Mouse (Mus musculus) forebrain, embryonic 10.5 days (tissue): ENCODE data around the gene Prelp. TPM values are rescaled to one million over a fixed set of nuclear protein-coding genes. Genes with fewer than 3 reads are reported as not detected.
"Not testable (repeated sequence)": the region's sequence is repeated elsewhere in the genome, so short reads cannot be mapped to it uniquely, and the experiment has no call there.

Experiments
- DNase-seq: peaks from one replicate; pipeline ENCODE4 v3.0.0-alpha.2; 2017; ENCODE audit warnings: low spot score; ENCODE audit errors: extremely low spot score
- H3K27ac ChIP-seq: fragments of 300-500 bp; sonication (generic); 2 replicates; pipeline ENCODE4 v1.5.1; 2016; ENCODE audit warnings: mild to moderate bottlenecking
- H3K27me3 ChIP-seq: fragments of 300-500 bp; sonication (generic); 2 replicates; pipeline ENCODE4 v1.6.1; 2016; ENCODE audit warnings: mild to moderate bottlenecking; ENCODE audit not compliant: poor library complexity, severe bottlenecking
- H3K36me3 ChIP-seq: fragments of 300-500 bp; sonication (generic); replicated peaks from 2 replicates; pipeline ENCODE4 v1.6.1; 2016; ENCODE audit warnings: mild to moderate bottlenecking, moderate library complexity
- H3K4me1 ChIP-seq: fragments of 300-500 bp; sonication (generic); 2 replicates; pipeline ENCODE4 v1.6.1; 2016
- H3K4me3 ChIP-seq: fragments of 300-500 bp; sonication (generic); 2 replicates; pipeline ENCODE4 v1.5.1; 2016; ENCODE audit warnings: mild to moderate bottlenecking, moderate library complexity
- H3K9me3 ChIP-seq: fragments of 300-500 bp; sonication (generic); 2 replicates; pipeline ENCODE4 v1.6.1; 2016; ENCODE audit warnings: mild to moderate bottlenecking, moderate library complexity
- WGBS: fragments of 180-500 bp; shearing (Covaris S2); methylation state at CpG from one replicate; pipeline ENCODE4 v1.1.7; 2016; 5-methylcytosine and 5-hydroxymethylcytosine counted together
- polyA plus RNA-seq: library from polyadenylated mRNA; unstranded; fragments of >200 nt; fragmentation: Nextera tagmentation; extraction: Ambion mirVana; gene quantifications from 2 replicates; pipeline ENCODE4 v1.2.1, GENCODE M21; 2016

Gene Prelp
- polyA plus RNA-seq: 0.36 and 0.90 TPM in 2 replicates

DNA sequence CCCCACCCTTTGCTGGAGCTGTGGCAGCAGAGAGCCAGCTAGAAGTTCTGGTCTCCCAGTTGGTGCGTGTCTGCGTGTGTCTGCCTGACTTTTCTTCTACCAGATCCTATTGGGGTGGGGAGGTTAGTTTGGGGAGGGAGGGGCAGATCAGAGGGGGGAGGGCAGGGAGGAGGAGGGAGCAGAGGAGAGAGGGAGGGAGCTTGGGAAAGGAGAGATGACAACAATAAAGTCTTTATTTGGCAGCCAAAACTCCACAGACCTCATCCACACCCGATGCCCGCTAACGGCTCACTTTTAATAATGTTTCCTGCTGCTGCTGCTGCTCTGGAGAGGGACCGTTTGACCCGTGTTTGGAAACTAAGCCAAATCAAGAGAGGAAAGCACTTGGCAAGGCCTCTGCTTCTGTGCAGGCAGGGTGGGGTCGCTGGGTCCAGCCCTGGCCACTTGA is at the start of gene Prelp:
TSS of gene Prelp (minus strand) at position 111 of the 448 bp plus-strand sequence.
- WGBS: 22% methylated on average over 8 of the region's 8 CpGs

DNA sequence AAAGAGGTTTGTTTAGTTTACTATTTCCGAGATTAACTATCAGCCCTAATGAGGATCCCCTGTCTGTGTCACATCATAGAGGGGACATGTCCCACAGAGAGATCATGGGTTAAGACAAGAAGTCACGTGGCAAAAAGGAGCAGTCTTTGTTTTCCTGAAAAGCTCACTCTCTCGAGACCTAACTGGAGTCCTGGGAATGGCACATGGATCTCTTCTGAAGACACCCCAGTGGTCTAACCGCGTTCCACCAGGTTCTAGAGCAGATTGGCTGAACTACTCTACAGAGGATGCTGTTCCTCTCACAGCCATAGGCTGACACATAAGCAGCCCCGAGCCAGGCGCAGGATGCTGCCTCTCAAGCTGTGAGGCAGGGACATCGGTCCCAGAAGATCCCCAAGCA is 48.2 kb upstream of the Prelp start:
- H3K36me3 ChIP-seq: no peaks in the 10 kb centered on the region
- H3K4me1 ChIP-seq: peaks cover 20% of the 10 kb centered on the region
- H3K9me3 ChIP-seq: no peaks in the 10 kb centered on the region
- DNase-seq: no peak
- H3K27ac ChIP-seq: no peak overlapping the region
- no peak overlapping the region for H3K4me3 ChIP-seq
- H3K27me3 ChIP-seq: no peaks in the 10 kb centered on the region
- WGBS: 85% methylated on average over 8 of the region's 8 CpGs

More for the DNA sequence above, at the start of gene Prelp:
- Histone ChIP-seq H3K9me3 (0 out of 2 replicates have a peak, but pooled peaks cover 6% of the 10 kb centered on the region), H3K4me1 (peaks cover 63% of the 10 kb centered on the region), H3K36me3 (no peaks in the 10 kb centered on the region), H3K27ac (peak within 1 kb of the TSS; percentile 31), H3K4me3 (peak within 1 kb of the TSS; percentile 4; the same call in 1 of the 2 replicates), H3K27me3 (peaks cover 22% of the 10 kb centered on the region)
- DNase-seq: no peak

DNA sequence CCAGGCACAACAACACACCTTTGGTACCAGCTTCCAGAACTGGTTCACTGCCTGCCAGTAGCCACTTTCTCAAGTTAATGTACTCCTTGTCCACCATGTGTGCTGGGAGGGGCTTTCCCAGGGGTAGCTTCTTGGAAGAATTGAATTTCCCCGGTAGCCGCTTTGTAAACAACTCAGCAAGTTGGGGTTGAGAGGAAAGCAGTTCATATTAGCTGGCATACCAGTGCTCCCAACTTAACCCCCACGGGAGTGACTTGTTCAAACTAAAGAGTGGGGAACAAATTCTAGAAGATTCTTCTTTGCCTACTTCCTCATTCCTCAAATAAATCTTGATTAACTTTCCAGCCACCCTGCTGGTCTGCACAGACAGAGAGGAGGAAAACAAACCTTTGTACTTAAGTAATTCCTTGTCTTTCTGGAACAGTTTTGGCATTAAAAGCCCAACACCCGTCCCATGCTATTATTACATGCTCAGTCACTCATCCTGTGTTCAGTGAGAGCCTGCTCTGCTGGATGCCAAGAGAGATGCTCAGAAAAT is 47.6 kb upstream of the Prelp start:
- 82% methylated on average over 4 of the region's 4 CpGs for WGBS
- Histone ChIP-seq H3K27ac (no peak overlapping the region), H3K27me3 (no peaks in the 10 kb centered on the region), H3K4me1 (peaks cover 18% of the 10 kb centered on the region), H3K36me3 (no peaks in the 10 kb centered on the region), H3K9me3 (no peaks in the 10 kb centered on the region), H3K4me3 (no peak overlapping the region)
- DNase-seq: no peak

DNA sequence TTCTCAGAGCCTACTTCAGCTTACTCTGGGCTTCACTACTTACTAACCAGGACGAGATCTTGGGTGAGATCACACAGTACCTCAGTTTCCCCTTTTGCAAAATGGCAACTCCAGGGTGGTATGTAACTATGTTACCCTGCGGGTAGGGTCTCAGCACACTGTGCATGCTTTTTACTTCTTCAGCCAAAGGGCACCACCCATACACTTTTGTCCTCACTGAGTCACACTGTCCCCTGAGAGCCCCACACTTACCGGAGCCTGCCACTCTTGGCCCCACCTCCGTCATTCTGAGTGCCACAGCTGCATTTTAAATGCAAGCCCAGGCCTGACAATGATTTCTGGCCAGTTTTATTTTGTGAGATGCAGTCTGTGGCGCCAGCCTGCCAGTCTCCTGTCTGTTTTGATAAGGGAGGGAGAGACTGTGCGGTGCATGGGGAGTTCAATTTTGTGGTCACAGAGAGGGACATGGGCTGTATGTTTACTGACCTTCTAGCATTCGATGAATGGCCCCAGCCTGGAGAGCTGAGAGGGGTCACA is 46.3 kb upstream of the Prelp start:
- Histone ChIP-seq H3K4me1 (peaks cover 13% of the 10 kb centered on the region), H3K27ac (no peak overlapping the region), H3K4me3 (no peak overlapping the region), H3K27me3 (peaks cover 4% of the 10 kb centered on the region), H3K36me3 (no peaks in the 10 kb centered on the region), H3K9me3 (no peaks in the 10 kb centered on the region)
- DNase-seq: no peak
- WGBS: 86% methylated on average over 7 of the region's 7 CpGs

DNA sequence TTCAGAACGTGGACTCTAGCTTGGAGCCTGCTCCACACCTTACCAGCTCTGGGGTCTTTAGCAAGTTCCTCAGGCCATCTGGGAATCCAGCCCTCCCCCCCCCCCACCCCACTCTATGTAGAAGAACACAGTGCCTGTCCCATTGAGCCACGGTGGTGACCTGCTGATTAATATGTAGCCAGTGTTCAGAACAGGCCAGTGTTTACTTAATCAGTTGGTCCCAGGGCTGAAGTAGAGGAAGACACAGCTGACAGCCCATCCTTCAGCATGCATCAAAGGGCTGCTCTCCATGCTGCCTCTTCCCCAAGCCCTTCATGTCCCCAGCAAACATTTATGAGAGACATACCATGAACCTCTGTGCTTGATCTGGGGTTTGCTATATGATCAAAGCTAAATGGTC is 44.8 kb upstream of the Prelp start:
- no peaks in the 10 kb centered on the region for H3K36me3 ChIP-seq
- peaks cover 10% of the 10 kb centered on the region for H3K27me3 ChIP-seq
- DNase-seq: no peak
- no peak overlapping the region for H3K27ac ChIP-seq
- no peaks in the 10 kb centered on the region for H3K9me3 ChIP-seq
- 82% methylated on average over 2 of the region's 2 CpGs for WGBS
- no peak overlapping the region for H3K4me3 ChIP-seq
- H3K4me1 ChIP-seq: peaks cover 18% of the 10 kb centered on the region

DNA sequence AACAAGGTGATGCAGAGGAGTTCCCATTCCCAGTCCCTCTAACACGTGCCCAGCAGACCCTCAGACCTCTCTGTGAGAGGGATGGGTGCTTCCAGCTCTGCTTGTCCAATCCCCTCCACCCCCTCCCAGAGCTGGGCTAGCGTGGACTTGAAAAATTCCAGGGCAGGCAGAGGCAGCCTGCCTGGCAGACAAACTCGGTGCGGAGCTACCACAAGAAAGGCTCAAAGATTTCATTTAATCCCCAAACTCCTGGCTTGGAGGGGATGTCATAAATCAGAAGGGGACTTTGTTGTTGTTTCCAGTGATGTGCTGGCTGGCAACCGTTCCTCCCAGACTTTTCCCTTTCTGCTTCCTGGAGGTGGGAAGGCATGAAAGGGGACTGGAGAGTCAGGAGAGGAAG is 44.1 kb upstream of the Prelp start:
- Histone ChIP-seq H3K36me3 (no peaks in the 10 kb centered on the region), H3K27me3 (peaks cover 15% of the 10 kb centered on the region), H3K4me3 (no peak overlapping the region), H3K27ac (peak overlapping the region; percentile 40; the same call in 1 of the 2 replicates), H3K4me1 (peaks cover 20% of the 10 kb centered on the region), H3K9me3 (no peaks in the 10 kb centered on the region)
- no peak for DNase-seq
- WGBS: 68% methylated on average over 5 of the region's 5 CpGs

DNA sequence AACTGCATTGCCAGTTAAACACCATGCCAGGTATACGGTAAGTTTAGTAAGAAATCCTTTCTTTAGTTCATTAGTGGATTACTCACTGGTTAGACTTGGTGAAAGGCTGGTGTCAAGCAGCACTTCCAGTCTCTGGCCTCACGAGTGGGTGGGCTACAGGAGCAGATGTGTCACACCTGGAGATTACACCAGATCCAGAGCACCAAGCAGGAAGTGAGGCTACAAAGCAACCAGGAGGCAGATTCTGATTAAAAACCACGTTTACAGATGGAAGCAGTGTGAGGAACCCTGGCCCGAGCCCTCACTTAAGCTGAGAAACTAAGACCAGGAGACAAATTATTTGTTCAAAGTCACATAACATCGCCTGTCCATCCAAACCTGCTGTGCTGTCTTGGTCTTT is 43.5 kb upstream of the Prelp start:
- Histone ChIP-seq H3K9me3 (no peaks in the 10 kb centered on the region), H3K27me3 (peaks cover 15% of the 10 kb centered on the region), H3K4me1 (peaks cover 19% of the 10 kb centered on the region), H3K36me3 (no peaks in the 10 kb centered on the region), H3K4me3 (no peak overlapping the region), H3K27ac (no peak overlapping the region)
- DNase-seq: no peak
- WGBS: 81% methylated on average over 5 of the region's 5 CpGs

DNA sequence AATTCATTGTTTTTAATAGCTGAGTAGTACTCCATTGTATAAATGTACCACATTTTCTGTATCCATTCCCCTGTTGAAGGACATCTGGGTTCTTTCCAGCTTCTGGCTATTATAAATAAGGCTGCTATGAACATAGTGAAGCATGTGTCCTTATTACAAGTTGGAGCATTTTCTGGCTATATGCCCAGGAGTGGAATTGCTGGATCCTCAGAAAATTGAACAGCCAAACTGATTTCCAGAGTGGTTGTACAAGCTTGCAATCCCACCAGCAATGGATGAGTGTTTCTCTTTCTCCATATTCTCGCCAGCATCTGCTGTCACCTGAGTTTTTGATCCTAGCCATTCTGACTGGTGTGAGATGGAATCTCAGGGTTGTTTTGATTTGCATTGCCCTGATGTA is 42.4 kb upstream of the Prelp start:
- not testable (repeated sequence) for H3K27ac ChIP-seq, H3K4me3 ChIP-seq, DNase-seq, H3K36me3 ChIP-seq, H3K9me3 ChIP-seq
- H3K27me3 ChIP-seq: peaks cover 15% of the 10 kb centered on the region
- 88% methylated on average over 1 of the region's 1 CpGs for WGBS
- peaks cover 16% of the 10 kb centered on the region for H3K4me1 ChIP-seq

DNA sequence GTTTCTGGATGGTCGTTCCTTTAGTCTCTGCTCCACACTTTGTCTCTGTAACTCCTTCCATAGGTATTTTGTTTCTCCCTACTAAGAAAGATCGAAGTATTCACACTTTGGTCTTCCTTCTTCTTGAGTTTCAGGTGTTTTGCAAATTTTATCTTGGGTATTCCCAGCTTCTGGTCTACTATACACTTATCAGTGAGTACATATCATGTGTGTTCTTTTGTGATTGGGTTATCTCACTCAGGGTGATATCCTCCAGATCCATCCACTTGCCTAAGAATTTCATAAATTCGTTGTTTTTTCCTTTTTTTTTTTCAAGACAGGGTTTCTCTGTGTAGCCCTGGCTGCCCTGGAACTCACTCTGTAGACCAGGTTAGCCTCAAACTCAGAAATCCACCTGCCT is 41.9 kb upstream of the Prelp start:
- not testable (repeated sequence) for H3K36me3 ChIP-seq, H3K27ac ChIP-seq, H3K9me3 ChIP-seq, DNase-seq, H3K4me3 ChIP-seq
- WGBS: 91% methylated on average over 3 of the region's 3 CpGs
- H3K27me3 ChIP-seq: peaks cover 15% of the 10 kb centered on the region
- peaks cover 16% of the 10 kb centered on the region for H3K4me1 ChIP-seq

DNA sequence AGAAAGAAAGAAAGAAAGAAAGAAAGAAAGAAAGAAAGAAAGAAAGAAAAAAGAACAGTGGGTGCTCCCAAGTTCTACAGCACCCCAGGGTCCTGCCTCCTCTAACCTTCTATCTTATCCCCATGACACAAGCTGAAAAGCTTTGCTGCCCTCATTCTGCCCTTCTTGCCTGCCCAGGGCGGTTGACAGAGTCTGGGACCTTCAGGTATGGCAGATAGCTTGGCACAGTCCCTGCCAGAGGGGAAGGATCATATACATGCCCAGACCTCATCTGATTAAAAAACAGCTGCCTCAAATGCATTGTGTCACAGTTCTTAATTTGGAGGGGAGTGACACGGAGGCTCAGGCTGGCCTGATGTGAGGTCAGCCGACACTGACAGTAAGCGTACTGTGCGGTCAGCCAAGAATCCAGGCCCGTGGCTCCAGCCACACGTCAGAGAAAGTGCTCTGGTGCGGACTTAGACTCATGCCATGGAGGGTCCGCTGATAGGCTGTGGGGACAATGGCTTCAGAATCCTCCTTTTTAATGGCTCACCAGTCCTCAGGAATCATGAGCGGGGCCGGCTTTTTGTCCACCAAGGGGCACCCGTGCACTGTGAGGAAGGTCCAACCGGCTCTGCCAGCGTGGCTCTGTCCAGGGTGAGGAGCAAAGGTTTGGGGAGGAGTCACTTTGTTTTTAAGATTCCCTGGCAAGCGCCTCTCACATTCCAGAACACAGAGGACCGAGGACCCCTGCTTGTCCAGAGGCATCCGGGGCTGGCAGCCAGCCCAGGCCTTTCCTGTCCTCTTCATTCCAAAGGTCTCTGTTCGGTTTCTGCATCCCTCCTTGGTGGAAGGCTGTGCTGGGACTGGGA is 40.3 kb upstream of the Prelp start:
- Histone ChIP-seq H3K9me3 (no peaks in the 10 kb centered on the region), H3K27me3 (peaks cover 15% of the 10 kb centered on the region), H3K4me3 (peak overlapping the region; percentile 25), H3K36me3 (no peaks in the 10 kb centered on the region), H3K4me1 (peaks cover 13% of the 10 kb centered on the region), H3K27ac (peak overlapping the region; percentile 26; the same call in 1 of the 2 replicates)
- peak; percentile 72 for DNase-seq
- WGBS: 16% methylated on average over 18 of the region's 18 CpGs

DNA sequence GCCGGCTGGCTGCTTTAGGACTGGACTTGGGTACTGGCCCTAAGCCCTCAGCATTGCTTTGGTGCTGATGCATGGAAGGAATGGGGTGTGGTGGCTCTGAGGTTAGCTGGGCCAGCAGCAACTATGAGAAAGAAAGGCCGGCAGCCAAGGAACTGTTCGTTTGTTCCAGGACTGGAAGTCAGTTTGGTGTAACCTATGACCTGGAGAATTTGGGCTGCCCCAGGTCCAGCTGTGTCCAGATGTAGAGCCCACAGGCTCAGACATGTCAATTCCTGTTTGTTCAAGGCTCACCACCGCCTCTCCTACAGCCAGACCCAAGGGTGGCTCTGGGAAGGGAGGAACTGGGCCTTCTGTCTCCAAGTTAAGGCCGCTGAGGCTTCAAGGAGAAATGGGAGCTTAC is 38.3 kb upstream of the Prelp start:
- H3K36me3 ChIP-seq: no peaks in the 10 kb centered on the region
- H3K27ac ChIP-seq: no peak overlapping the region
- no peaks in the 10 kb centered on the region for H3K9me3 ChIP-seq
- WGBS: 84% methylated on average over 5 of the region's 5 CpGs
- H3K27me3 ChIP-seq: peaks cover 15% of the 10 kb centered on the region
- H3K4me3 ChIP-seq: no peak overlapping the region
- peaks cover 13% of the 10 kb centered on the region for H3K4me1 ChIP-seq
- DNase-seq: no peak

DNA sequence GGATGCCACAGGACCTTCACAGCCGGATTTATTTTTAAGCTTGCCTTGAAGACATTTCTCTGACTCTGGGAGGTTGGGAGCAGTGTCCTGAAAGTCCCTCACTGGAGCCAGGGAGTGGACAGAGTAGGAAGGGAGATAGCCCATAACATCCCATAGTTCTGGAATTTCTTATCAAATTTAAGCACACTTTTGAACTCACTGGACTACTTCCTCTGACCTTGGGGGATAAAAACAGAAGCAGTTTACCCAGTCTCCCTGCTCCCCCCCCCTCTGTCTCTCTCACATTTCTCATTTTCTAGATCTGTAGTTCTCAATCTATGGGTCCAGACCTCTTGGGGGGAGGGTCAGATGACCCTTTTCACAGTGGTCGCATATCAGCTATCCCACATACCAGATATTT is 32.8 kb upstream of the Prelp start:
- peaks cover 13% of the 10 kb centered on the region for H3K4me1 ChIP-seq
- H3K27ac ChIP-seq: no peak overlapping the region
- H3K36me3 ChIP-seq: no peaks in the 10 kb centered on the region
- no peaks in the 10 kb centered on the region for H3K27me3 ChIP-seq
- no peaks in the 10 kb centered on the region for H3K9me3 ChIP-seq
- 67% methylated on average over 2 of the region's 2 CpGs for WGBS
- no peak overlapping the region for H3K4me3 ChIP-seq
- no peak for DNase-seq

DNA sequence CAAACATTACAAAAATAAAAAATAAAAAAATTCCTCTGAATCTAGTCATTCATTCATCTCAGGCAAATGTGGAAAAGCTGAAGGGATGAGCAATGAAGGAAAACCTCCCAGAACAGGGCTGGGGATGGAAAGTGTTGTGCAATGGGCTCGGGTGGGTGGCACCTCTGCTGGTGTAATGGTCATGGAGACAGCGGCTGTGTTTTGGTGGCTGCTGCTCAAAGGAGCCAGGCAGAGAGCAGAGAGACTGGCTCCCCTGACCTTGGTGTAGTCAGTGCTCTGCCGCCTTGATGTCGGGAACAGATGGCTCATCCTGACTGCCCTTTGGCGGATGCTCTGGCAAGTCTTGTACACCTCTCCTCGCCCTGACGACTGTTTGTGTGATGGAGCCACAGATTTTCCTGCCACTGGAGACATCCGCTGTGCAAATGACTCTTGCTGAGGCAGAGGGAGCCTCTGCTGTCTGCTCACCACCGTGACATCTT is 32.1 kb upstream of the Prelp start:
- H3K27ac ChIP-seq: no peak overlapping the region
- WGBS: 63% methylated on average over 9 of the region's 9 CpGs
- no peaks in the 10 kb centered on the region for H3K27me3 ChIP-seq
- H3K4me1 ChIP-seq: peaks cover 13% of the 10 kb centered on the region
- no peaks in the 10 kb centered on the region for H3K9me3 ChIP-seq
- no peak for DNase-seq
- H3K4me3 ChIP-seq: no peak overlapping the region
- no peaks in the 10 kb centered on the region for H3K36me3 ChIP-seq
